Mouse (Mus musculus) CD4-positive helper T cell, adult 2 months (primary cell): ENCODE measurements around the gene Tpst1.

ENCODE experiments used
- DNase-seq: peaks from one replicate; pipeline ENCODE4 v3.0.0-alpha.2; 2012; ENCODE audit warnings: low read depth, missing footprints, low spot score

Gene Tpst1

GRCm38 (mm10) chr5:130185312-130185711 is 112.2 kb downstream of the Tpst1 start:
- DNase-seq: no peak
